Mouse (Mus musculus): ENCODE results near the gene Kat6b. TPM values are rescaled to one million over a fixed set of nuclear protein-coding genes. Genes with fewer than 3 reads are reported as not detected.

The Kat6b gene
- total and polyA plus RNA-seq, 2 experiments from 2014 or later, result 15.2 to 23.1 TPM

DNA sequence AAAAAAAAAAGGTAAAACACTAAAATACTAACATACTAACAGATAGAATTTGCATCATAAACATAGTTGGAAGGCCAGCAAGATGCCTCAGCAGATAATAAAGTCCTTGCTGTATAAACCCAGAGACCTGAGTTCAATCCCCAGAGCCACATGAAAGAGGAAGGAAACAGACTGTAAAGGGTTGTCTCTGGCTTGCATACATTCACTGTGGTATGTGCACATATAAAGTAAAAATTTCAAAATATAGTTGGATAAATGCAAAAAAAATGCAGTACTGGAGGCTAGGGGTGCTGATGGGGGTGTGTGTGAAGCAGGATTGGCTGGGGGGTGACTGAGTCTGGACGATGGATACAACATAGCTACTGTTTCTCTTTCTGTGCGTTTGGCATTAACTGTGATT is 224.2 kb downstream of the Kat6b start:
- H3K4me1 ChIP-seq (ENCODE audit: insufficient read depth, low read length), result peaks cover 4% of the 10 kb centered on the region
- DNase-seq (ENCODE audit: low spot score) (no peak), ATAC-seq (ENCODE audit: low FRiP score) (no peak)
- H3K4me2 ChIP-seq (ENCODE audit: low read depth, low read length, poor library complexity, severe bottlenecking), result no peak overlapping the region
- WGBS, result 87% methylated on average over 2 of the region's 2 CpGs
- H3K4me3 ChIP-seq (ENCODE audit: low read depth, low read length), result no peak overlapping the region
- H3K9me3 ChIP-seq (ENCODE audit: low read length), result no peaks in the 10 kb centered on the region
- no peaks in the 10 kb centered on the region for H3K27me3 ChIP-seq (ENCODE audit: insufficient read depth, low read length)
- no peak overlapping the region for H3K27ac ChIP-seq (ENCODE audit: low read depth, low read length)
- no peak for TF ChIP-seq CTCF (IDR thresholded peaks at IDR 0.05)
- H3K9ac ChIP-seq (replicated peaks; ENCODE audit: low read length, poor library complexity, severe bottlenecking), result no peak overlapping the region
- no peaks in the 10 kb centered on the region for H3K36me3 ChIP-seq (ENCODE audit: insufficient read depth, low read length)

DNA sequence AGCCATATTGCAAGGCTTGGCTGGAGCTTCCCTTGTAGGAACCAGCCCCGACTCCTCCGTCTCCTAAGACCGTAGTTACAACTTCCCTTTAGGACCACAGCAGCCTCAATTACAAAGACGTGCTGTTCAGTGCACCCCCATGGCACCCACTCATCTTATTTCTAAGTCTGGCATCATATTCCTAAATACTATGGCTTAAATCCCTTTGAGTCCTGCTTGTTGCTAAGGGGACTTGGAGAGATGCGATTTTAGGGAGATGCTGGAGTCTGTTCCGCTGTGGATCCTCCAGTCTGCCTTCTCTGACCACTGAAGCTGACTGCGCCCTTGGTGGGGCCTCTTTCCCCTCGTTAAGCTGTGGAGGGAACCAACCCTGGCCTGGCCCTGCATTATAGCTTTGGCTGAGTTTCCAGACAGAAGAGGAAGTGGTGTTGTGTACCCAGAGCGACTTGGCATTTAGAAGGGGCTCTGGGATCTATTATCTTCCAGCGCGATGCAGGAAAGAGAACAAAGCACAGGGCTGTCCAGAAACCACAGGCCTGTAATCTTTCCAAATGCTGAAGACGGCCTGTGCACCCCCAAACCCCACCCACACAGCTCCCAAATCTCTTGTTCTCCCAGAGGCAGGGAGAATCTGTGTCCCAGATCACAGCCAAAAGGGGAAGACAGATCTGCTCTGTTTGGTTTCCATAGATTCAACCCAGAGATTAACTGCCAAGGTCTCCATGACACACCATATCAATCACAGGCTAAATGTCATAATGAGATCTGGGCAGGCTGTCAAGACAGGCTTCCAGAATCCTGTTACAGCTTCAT is 225.7 kb downstream of the Kat6b start:
- H3K4me2 ChIP-seq (ENCODE audit: low read depth, low read length, poor library complexity, severe bottlenecking), result no peak overlapping the region
- TF ChIP-seq CTCF (IDR thresholded peaks at IDR 0.05), result no peak
- 40% methylated on average over 12 of the region's 12 CpGs for WGBS
- peaks cover 4% of the 10 kb centered on the region for H3K4me1 ChIP-seq (ENCODE audit: insufficient read depth, low read length)
- H3K9me3 ChIP-seq (ENCODE audit: low read length), result no peaks in the 10 kb centered on the region
- no peak overlapping the region for H3K4me3 ChIP-seq (ENCODE audit: low read depth, low read length)
- no peaks in the 10 kb centered on the region for H3K36me3 ChIP-seq (ENCODE audit: insufficient read depth, low read length)
- H3K27ac ChIP-seq (ENCODE audit: low read depth, low read length), result peak overlapping the region; percentile 59
- peak; percentile 75 for DNase-seq (ENCODE audit: low spot score)
- no peaks in the 10 kb centered on the region for H3K27me3 ChIP-seq (ENCODE audit: insufficient read depth, low read length)
- peak; percentile 79 for ATAC-seq (ENCODE audit: low FRiP score)
- no peak overlapping the region for H3K9ac ChIP-seq (replicated peaks; ENCODE audit: low read length, poor library complexity, severe bottlenecking)

DNA sequence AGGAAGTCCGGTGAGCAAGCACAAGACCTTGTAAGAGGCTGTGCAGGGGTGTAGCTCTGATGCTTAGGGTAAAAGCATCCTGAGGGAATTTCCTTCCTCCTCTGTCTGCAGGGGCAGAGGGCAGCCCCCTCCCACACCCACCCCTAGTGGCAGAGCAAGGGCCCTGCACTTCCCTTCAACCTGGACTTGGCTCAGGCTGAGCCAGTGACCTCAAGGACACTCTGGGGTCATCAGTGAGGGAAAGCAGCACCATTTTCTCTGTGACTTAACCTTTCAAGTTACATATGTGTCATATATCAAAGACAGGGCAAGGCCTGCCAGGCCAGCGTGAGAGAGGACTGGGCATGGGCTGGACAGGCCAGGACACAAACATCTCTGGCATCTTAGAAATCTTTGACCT is 228.3 kb downstream of the Kat6b start:
- Histone ChIP-seq H3K9ac (replicated peaks; ENCODE audit: low read length, poor library complexity, severe bottlenecking) (no peak overlapping the region), H3K27ac (ENCODE audit: low read depth, low read length) (no peak overlapping the region), H3K36me3 (ENCODE audit: insufficient read depth, low read length) (no peaks in the 10 kb centered on the region), H3K4me3 (ENCODE audit: low read depth, low read length) (no peak overlapping the region), H3K4me2 (ENCODE audit: low read depth, low read length, poor library complexity, severe bottlenecking) (no peak overlapping the region), H3K27me3 (ENCODE audit: insufficient read depth, low read length) (no peaks in the 10 kb centered on the region), H3K4me1 (ENCODE audit: insufficient read depth, low read length) (peaks cover 4% of the 10 kb centered on the region), H3K9me3 (ENCODE audit: low read length) (no peaks in the 10 kb centered on the region)
- WGBS, result 64% methylated on average over 2 of the region's 2 CpGs
- peak; percentile 22; the same call in 1 of the 2 replicates for TF ChIP-seq CTCF (IDR thresholded peaks at IDR 0.05)
- ATAC-seq (ENCODE audit: low FRiP score) (no peak), DNase-seq (ENCODE audit: low spot score) (no peak)

DNA sequence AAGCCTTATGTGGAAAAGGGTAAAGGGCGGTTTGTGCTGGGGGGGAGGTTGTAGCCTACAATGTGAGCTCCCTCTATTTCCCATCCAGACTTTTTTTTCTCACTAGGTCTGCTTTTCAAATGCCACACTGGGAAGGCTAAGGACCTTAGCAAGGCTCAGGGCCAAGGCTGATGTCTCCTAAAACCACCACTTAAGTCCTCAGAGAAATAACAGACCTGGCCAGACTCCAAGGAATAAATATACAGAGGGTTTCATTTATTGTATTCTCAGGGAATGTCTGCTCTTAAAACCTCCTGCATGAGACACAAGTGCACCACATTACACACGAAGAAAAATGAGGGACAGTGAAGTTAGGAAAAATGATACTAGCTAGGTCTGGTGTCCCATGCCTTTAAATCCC is 230.0 kb downstream of the Kat6b start:
- WGBS, result 91% methylated on average over 2 of the region's 2 CpGs
- Histone ChIP-seq H3K4me2 (ENCODE audit: low read depth, low read length, poor library complexity, severe bottlenecking) (no peak overlapping the region), H3K4me1 (ENCODE audit: insufficient read depth, low read length) (peaks cover 4% of the 10 kb centered on the region), H3K27ac (ENCODE audit: low read depth, low read length) (no peak overlapping the region), H3K4me3 (ENCODE audit: low read depth, low read length) (no peak overlapping the region), H3K36me3 (ENCODE audit: insufficient read depth, low read length) (no peaks in the 10 kb centered on the region), H3K9ac (replicated peaks; ENCODE audit: low read length, poor library complexity, severe bottlenecking) (no peak overlapping the region), H3K9me3 (ENCODE audit: low read length) (no peaks in the 10 kb centered on the region), H3K27me3 (ENCODE audit: insufficient read depth, low read length) (no peaks in the 10 kb centered on the region)
- TF ChIP-seq CTCF (IDR thresholded peaks at IDR 0.05), result no peak
- ATAC-seq (ENCODE audit: low FRiP score) (no peak), DNase-seq (ENCODE audit: low spot score) (no peak)

DNA sequence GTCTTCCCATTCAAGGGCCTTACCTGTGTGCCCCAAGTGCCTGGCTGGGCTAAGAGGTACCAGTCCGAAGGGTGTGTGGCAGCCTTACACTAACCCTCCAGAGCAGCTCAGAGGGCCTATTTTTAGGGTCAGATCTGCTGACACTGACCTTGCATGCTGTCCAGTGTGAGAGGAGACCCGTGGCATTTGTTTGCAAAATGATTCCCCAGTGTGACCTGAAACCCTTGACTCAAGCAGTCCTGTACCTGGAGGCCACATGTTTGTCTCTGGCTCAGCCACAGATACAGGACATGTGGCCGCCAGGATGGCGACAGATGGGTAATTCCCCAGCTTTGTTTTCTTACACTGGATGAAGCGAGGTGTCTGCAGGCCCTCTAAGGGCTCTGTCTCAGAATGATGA is 233.3 kb downstream of the Kat6b start, which contains the start of gene Dupd1:
Gene Dupd1, minus strand, starts transcription at position 91 of the 400 bp plus-strand sequence.
- no peak within 1 kb of the TSS for H3K27ac ChIP-seq (ENCODE audit: low read depth, low read length)
- no peaks in the 10 kb centered on the region for H3K9me3 ChIP-seq (ENCODE audit: low read length)
- H3K27me3 ChIP-seq (ENCODE audit: insufficient read depth, low read length), result no peaks in the 10 kb centered on the region
- H3K4me1 ChIP-seq (ENCODE audit: insufficient read depth, low read length), result no peaks in the 10 kb centered on the region
- H3K9ac ChIP-seq (replicated peaks; ENCODE audit: low read length, poor library complexity, severe bottlenecking), result no peak within 1 kb of the TSS
- DNase-seq (ENCODE audit: low spot score), result no peak
- no peak within 1 kb of the TSS for H3K4me3 ChIP-seq (ENCODE audit: low read depth, low read length)
- TF ChIP-seq CTCF (IDR thresholded peaks at IDR 0.05), result no peak
- 85% methylated on average over 5 of the region's 5 CpGs for WGBS
- no peak within 1 kb of the TSS for H3K4me2 ChIP-seq (ENCODE audit: low read depth, low read length, poor library complexity, severe bottlenecking)
- no peak for ATAC-seq (ENCODE audit: low FRiP score)
- no peaks in the 10 kb centered on the region for H3K36me3 ChIP-seq (ENCODE audit: insufficient read depth, low read length)

DNA sequence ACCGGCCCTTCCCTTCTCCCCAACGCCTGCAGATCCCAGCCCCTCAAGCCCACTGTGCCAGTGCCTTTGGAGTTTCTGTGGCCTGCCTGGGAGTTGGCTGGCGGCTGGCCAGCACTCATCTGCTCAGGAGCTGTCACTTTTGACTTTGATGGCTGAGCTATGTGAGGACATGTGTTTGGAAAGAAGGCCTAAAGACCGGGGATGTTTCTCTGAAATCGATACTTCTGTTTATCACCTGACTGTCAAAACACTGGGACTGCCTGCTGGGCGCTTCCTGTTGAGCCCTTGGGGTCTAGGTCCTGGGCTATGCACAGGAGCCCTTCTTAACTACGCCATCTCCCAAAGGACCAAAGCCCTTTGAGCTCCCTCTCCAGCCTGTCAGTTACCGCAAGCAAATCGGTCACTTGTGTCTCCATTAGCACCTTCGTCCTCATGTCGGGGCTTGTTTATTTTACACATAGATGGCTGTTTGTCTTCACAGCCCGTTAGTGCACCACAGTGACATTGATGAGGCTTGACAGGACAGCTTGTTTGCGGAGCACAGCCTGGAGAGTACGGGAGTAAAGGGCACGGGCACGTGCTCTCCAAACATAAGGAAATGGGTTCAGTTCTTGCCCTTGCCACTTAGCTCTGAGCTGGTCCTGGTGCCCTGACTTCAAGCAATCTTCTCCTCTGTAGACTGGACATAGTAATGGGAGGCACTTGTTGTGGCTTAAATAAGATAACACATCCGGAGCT is 238.6 kb downstream of the Kat6b start:
- ATAC-seq (ENCODE audit: low FRiP score) (no peak), DNase-seq (ENCODE audit: low spot score) (peak; percentile 10)
- no peak overlapping the region for H3K27ac ChIP-seq (ENCODE audit: low read depth, low read length)
- no peaks in the 10 kb centered on the region for H3K36me3 ChIP-seq (ENCODE audit: insufficient read depth, low read length)
- H3K9ac ChIP-seq (replicated peaks; ENCODE audit: low read length, poor library complexity, severe bottlenecking), result no peak overlapping the region
- no peak for TF ChIP-seq CTCF (IDR thresholded peaks at IDR 0.05)
- no peak overlapping the region for H3K4me3 ChIP-seq (ENCODE audit: low read depth, low read length)
- H3K4me1 ChIP-seq (ENCODE audit: insufficient read depth, low read length), result no peaks in the 10 kb centered on the region
- H3K4me2 ChIP-seq (ENCODE audit: low read depth, low read length, poor library complexity, severe bottlenecking), result no peak overlapping the region
- no peaks in the 10 kb centered on the region for H3K9me3 ChIP-seq (ENCODE audit: low read length)
- H3K27me3 ChIP-seq (ENCODE audit: insufficient read depth, low read length), result no peaks in the 10 kb centered on the region
- 55% methylated on average over 17 of the region's 17 CpGs for WGBS
